In the genomic region with DNA sequence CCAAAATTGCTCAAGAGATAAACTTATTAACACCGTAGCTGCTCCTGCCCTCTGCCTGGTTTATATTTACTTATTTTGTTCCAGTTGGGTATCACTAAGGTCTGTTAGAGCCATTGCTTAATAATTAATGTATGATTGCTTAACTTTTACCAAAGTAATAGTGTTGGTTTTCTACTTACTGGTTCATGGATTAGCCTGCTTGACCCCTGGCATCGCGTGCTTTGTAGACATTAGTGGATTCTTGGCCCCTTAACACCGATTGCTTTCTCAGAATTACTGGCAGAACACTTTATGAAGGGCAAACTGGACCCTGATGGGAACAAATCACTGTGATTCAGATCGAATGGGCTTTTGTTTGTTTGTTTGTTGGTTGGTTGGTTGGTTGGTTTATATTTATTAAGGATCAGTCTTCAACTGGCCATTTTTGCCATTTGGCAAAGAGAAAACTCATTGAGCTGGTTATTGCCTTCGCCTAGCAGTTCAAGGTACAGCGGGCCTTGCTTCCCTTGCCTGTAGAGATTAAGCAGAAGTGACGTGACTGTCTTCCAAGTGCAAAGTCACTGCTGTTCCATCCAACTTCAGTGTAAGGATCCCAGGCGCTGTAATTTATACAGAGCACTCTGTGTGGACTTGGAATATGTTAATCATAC, we compare ENCODE assay signal across 7 mouse cellular contexts. TPM values are rescaled to one million over a fixed set of nuclear protein-coding genes. Genes with fewer than 3 reads are reported as not detected.
DNase-seq lines count a peak whose midpoint lies in the region; ATAC-seq and TF ChIP-seq lines count a peak whose summit lies in the region.

No protein-coding gene starts in this region.

- TF ChIP-seq RAD21 in CH12.LX (IDR thresholded peaks at IDR 0.05; ENCODE audit: low read depth, low read length), result no peak
- no peak for TF ChIP-seq RAD21 in MEL (IDR thresholded peaks at IDR 0.05; ENCODE audit: low read depth, low read length)

- H3K79me2 ChIP-seq in CH12.LX (replicated peaks; ENCODE audit: control insufficient read depth, extremely low read depth, insufficient read depth, poor library complexity, severe bottlenecking) (no peaks in the 10 kb centered on the region; the same call in 1 of the 2 replicates), MEL (ENCODE audit: control insufficient read depth, insufficient read depth, low read length, poor library complexity) (no peaks in the 10 kb centered on the region; the same call in none of the 2 replicates)

- peak overlapping the region; percentile 76 for H3K9ac ChIP-seq in CH12.LX (ENCODE audit: insufficient read depth, low read depth)
- H3K9ac ChIP-seq in MEL (ENCODE audit: control insufficient read depth, low read depth, low read length, poor library complexity, severe bottlenecking), result peak overlapping the region; percentile 70
- peak overlapping the region; percentile 63 for H3K9ac ChIP-seq in hindbrain, embryonic 15.5 days
- H3K9ac ChIP-seq in liver, embryonic 13.5 days, result peak overlapping the region; percentile 87

- H3K4me1 ChIP-seq in CH12.LX (ENCODE audit: control insufficient read depth in 1 of 2, insufficient read depth in 2 of 2) (peaks cover 3 to 33% of the 10 kb centered on the region in 2 experiments), MEL (ENCODE audit: control insufficient read depth in 1 of 2, insufficient read depth in 2 of 2, low read length in 2 of 2) (peaks cover 11 to 19% of the 10 kb centered on the region in 2 experiments; a peak in 3 of 4 replicates)
- H3K4me1 ChIP-seq in hindbrain, embryonic 15.5 days (replicated peaks), result peaks cover 18% of the 10 kb centered on the region
- peaks cover 25% of the 10 kb centered on the region for H3K4me1 ChIP-seq in liver, embryonic 13.5 days (replicated peaks)

- in situ Hi-C loops in CH12.LX (cut with MboI; ENCODE audit: low pct_ligation_motif_present, low pct_unique_long_range_greater_than_20kb, low sequenced_read_pairs), result no loop called here

- DNase-seq in CH12.LX (ENCODE audit: extremely low read depth), result no peak
- peak; percentile 53 for DNase-seq in MEL (ENCODE audit: low read depth, low spot score)
- no peak for DNase-seq in liver, embryonic 13.5 days
- no peak for DNase-seq in ovary, postnatal 36 days (ENCODE audit: low spot score)
- no peak for DNase-seq in embryo, embryonic 10 days (ENCODE audit: low spot score)
- no peak for DNase-seq in urinary bladder, postnatal 4 days (ENCODE audit: low spot score in 2 of 2)

- H3K4me3 ChIP-seq in CH12.LX (replicated peaks in 1 of 3; ENCODE audit: low read depth in 2 of 3, low read length in 2 of 3, poor library complexity in 1 of 3) (peak overlapping the region; percentile 64 to 82 (median 70)), MEL (ENCODE audit: control insufficient read depth in 1 of 2, insufficient read depth in 1 of 2, low read depth in 2 of 2, low read length in 2 of 2) (peak overlapping the region; percentile 61 to 88)
- H3K4me3 ChIP-seq in hindbrain, embryonic 15.5 days, result peak overlapping the region; percentile 66
- H3K4me3 ChIP-seq in liver, embryonic 13.5 days (replicated peaks), result peak overlapping the region; percentile 78

- TF ChIP-seq POLR2A in CH12.LX (IDR thresholded peaks at IDR 0.05; ENCODE audit: low read depth, low read length) (no peak), MEL (IDR thresholded peaks at IDR 0.05; ENCODE audit: control insufficient read depth in 1 of 2, insufficient read depth in 1 of 2, low read depth in 1 of 2, low read length in 2 of 2, poor library complexity in 1 of 2) (no peak)

- ATAC-seq in hindbrain, embryonic 15.5 days (ENCODE audit: low FRiP score, low read depth), result no peak
- ATAC-seq in liver, embryonic 13.5 days (ENCODE audit: low read depth), result no peak

- H3K27me3 ChIP-seq in CH12.LX (replicated peaks), result no peaks in the 10 kb centered on the region
- no peaks in the 10 kb centered on the region for H3K27me3 ChIP-seq in MEL (ENCODE audit: control insufficient read depth in 1 of 2, insufficient read depth in 2 of 2, low read length in 2 of 2)
- H3K27me3 ChIP-seq in hindbrain, embryonic 15.5 days, result no peaks in the 10 kb centered on the region
- H3K27me3 ChIP-seq in liver, embryonic 13.5 days, result no peaks in the 10 kb centered on the region

- TF ChIP-seq EP300 in CH12.LX (IDR thresholded peaks at IDR 0.05; ENCODE audit: low read length) (no peak), MEL (IDR thresholded peaks at IDR 0.05; ENCODE audit: low read depth in 1 of 2, low read length in 2 of 2) (no peak)

- no peak for TF ChIP-seq CTCF in CH12.LX (conservative IDR thresholded peaks at IDR 0.05 in 1 of 2, IDR thresholded peaks at IDR 0.05 in 1 of 2; ENCODE audit: low read depth in 2 of 2, low read length in 2 of 2)
- no peak for TF ChIP-seq CTCF in MEL (IDR thresholded peaks at IDR 0.05 in 2 of 3, conservative IDR thresholded peaks at IDR 0.05 in 1 of 3; ENCODE audit: control insufficient read depth in 1 of 3, insufficient read depth in 1 of 3, low read depth in 2 of 3, low read length in 3 of 3, poor library complexity in 1 of 3, severe bottlenecking in 1 of 3)

- H3K9me3 ChIP-seq in CH12.LX (replicated peaks; ENCODE audit: low read length) (peaks cover 2% of the 10 kb centered on the region), MEL (replicated peaks; ENCODE audit: insufficient read depth, low read length) (no peaks in the 10 kb centered on the region)
- H3K9me3 ChIP-seq in hindbrain, embryonic 15.5 days, result no peaks in the 10 kb centered on the region
- no peaks in the 10 kb centered on the region for H3K9me3 ChIP-seq in liver, embryonic 13.5 days (replicated peaks)

- H3K36me3 ChIP-seq in CH12.LX (replicated peaks in 1 of 2; ENCODE audit: control insufficient read depth in 1 of 2, insufficient read depth in 1 of 2, low read length in 1 of 2) (peaks cover 0 to 12% of the 10 kb centered on the region in 2 experiments), MEL (ENCODE audit: control insufficient read depth in 1 of 2, insufficient read depth in 2 of 2, low read length in 2 of 2) (peaks cover 0 to 11% of the 10 kb centered on the region in 2 experiments; a peak in 2 of 4 replicates)
- H3K36me3 ChIP-seq in hindbrain, embryonic 15.5 days, result no peaks in the 10 kb centered on the region
- H3K36me3 ChIP-seq in liver, embryonic 13.5 days, result no peaks in the 10 kb centered on the region; the same call in 1 of the 2 replicates

- no peak overlapping the region for H3K27ac ChIP-seq in CH12.LX (ENCODE audit: insufficient read depth, low read depth)
- H3K27ac ChIP-seq in MEL (ENCODE audit: control insufficient read depth, low read depth, low read length), result peak overlapping the region; percentile 73
- no peak overlapping the region; the same call in 1 of the 2 replicates for H3K27ac ChIP-seq in hindbrain, embryonic 15.5 days (replicated peaks)
- peak overlapping the region; percentile 88 for H3K27ac ChIP-seq in liver, embryonic 13.5 days

- dilution Hi-C loops in CH12.LX (cut with MboI; ENCODE audit: extremely low pct_ligation_motif_present, extremely low pct_unique_long_range_greater_than_20kb, low sequenced_read_pairs), result no loop called here

- WGBS in hindbrain, embryonic 15.5 days, result 74% methylated on average over 9 of the region's 9 CpGs
- WGBS in liver, embryonic 13.5 days (ENCODE audit: insufficient replicate concordance), result 57% methylated on average over 9 of the region's 9 CpGs

- peak overlapping the region; percentile 97 for H3K4me2 ChIP-seq in CH12.LX (ENCODE audit: insufficient read depth, low read depth, poor library complexity, severe bottlenecking)
- H3K4me2 ChIP-seq in hindbrain, embryonic 15.5 days, result peak overlapping the region; percentile 98
- peak overlapping the region; percentile 92 for H3K4me2 ChIP-seq in liver, embryonic 13.5 days

TF ChIP-seq in MEL, 35 proteins besides CTCF, POLR2A, EP300 and RAD21 (continues in another document):
- TF ChIP-seq POLR2AphosphoS2 (IDR thresholded peaks at IDR 0.05; ENCODE audit: low read length) (no peak; the same call in 1 of the 2 replicates), ETS1 (IDR thresholded peaks at IDR 0.05; ENCODE audit: low read depth, low read length) (no peak)

RNA-seq across cellular contexts. Expression of gene Hacl1, which starts 0.5 kb away (rescaled TPM):
- 14.3 and 20.2 TPM in 2 replicates for total RNA-seq in CH12.LX (2012; rRNA removed)
- 22.6 and 23.7 TPM in 2 replicates for total RNA-seq in CH12.LX (2014; rRNA removed)
- 13.6 and 13.7 TPM in 2 replicates for polyA plus RNA-seq in CH12.LX (2012; ENCODE audit: insufficient read length, low read depth)
- 7.7 and 9.2 TPM in 2 replicates for total RNA-seq in MEL (2012; rRNA removed)
- polyA plus RNA-seq in MEL (2012; ENCODE audit: insufficient read depth in 1 of 2, insufficient read length in 2 of 2, low read depth in 1 of 2, low replicate concordance in 2 of 2, missing spikeins in 1 of 2), result 10 to 100 TPM in 1 of 2 experiments, not detected in 1; 13.3 TPM
- 7.1 and 11.0 TPM in 2 replicates for polyA plus RNA-seq in hindbrain, embryonic 15.5 days (2015; fragmentation: Nextera tagmentation; extraction: Ambion mirVana)
- polyA plus RNA-seq in liver, embryonic 13.5 days (2015; fragmentation: Nextera tagmentation; extraction: Ambion mirVana), result 8.1 and 9.6 TPM in 2 replicates

RNA-seq across cellular contexts. Expression of gene Btd, which starts 0.8 kb away (rescaled TPM):
- total RNA-seq in CH12.LX (2012; rRNA removed) (14.1 and 16.2 TPM in 2 replicates), CH12.LX (2014; rRNA removed) (22.5 and 23.0 TPM in 2 replicates), MEL (2012; rRNA removed) (7.2 and 8.4 TPM in 2 replicates)
- polyA plus RNA-seq in CH12.LX (2012; ENCODE audit: insufficient read length, low read depth) (18.2 and 25.4 TPM in 2 replicates), MEL (2012; ENCODE audit: insufficient read depth in 1 of 2, insufficient read length in 2 of 2, low read depth in 1 of 2, low replicate concordance in 2 of 2, missing spikeins in 1 of 2) (10 to 100 TPM in 1 of 2 experiments, not detected in 1; 12.9 TPM)
- polyA plus RNA-seq in hindbrain, embryonic 15.5 days (2015; fragmentation: Nextera tagmentation; extraction: Ambion mirVana), result 18.9 and 19.1 TPM in 2 replicates
- polyA plus RNA-seq in liver, embryonic 13.5 days (2015; fragmentation: Nextera tagmentation; extraction: Ambion mirVana), result 8.9 TPM in 2 replicates

RNA-seq across cellular contexts. Expression of gene Gm49387, which starts 1.0 kb away (rescaled TPM):
- total RNA-seq in CH12.LX (2012; rRNA removed) (not detected in 2 replicates), CH12.LX (2014; rRNA removed) (not detected in 2 replicates), MEL (2012; rRNA removed) (not detected in 2 replicates)
- polyA plus RNA-seq in CH12.LX (2012; ENCODE audit: insufficient read length, low read depth) (0.71 TPM in 1 of 2 replicates, not detected in the other), MEL (2012; ENCODE audit: insufficient read depth in 1 of 2, insufficient read length in 2 of 2, low read depth in 1 of 2, low replicate concordance in 2 of 2, missing spikeins in 1 of 2) (under 1 TPM in 1 of 2 experiments, not detected in 1; 0.14 TPM)
- 0.90 TPM in 1 of 2 replicates, not detected in the other for polyA plus RNA-seq in hindbrain, embryonic 15.5 days (2015; fragmentation: Nextera tagmentation; extraction: Ambion mirVana)
- polyA plus RNA-seq in liver, embryonic 13.5 days (2015; fragmentation: Nextera tagmentation; extraction: Ambion mirVana), result 0.69 TPM in 1 of 2 replicates, not detected in the other

RNA-seq across cellular contexts. Expression of gene Colq, which starts 50.5 kb away (rescaled TPM):
- 2.5 and 4.2 TPM in 2 replicates for total RNA-seq in CH12.LX (2012; rRNA removed)
- total RNA-seq in CH12.LX (2014; rRNA removed), result 1.5 and 1.7 TPM in 2 replicates
- polyA plus RNA-seq in CH12.LX (2012; ENCODE audit: insufficient read length, low read depth), result 4.6 and 5.1 TPM in 2 replicates
- total RNA-seq in MEL (2012; rRNA removed), result not detected in 2 replicates
- not detected for polyA plus RNA-seq in MEL (2012; ENCODE audit: insufficient read depth in 1 of 2, insufficient read length in 2 of 2, low read depth in 1 of 2, low replicate concordance in 2 of 2, missing spikeins in 1 of 2)
- polyA plus RNA-seq in hindbrain, embryonic 15.5 days (2015; fragmentation: Nextera tagmentation; extraction: Ambion mirVana), result 0.33 and 0.49 TPM in 2 replicates
- 0.08 and 0.10 TPM in 2 replicates for polyA plus RNA-seq in liver, embryonic 13.5 days (2015; fragmentation: Nextera tagmentation; extraction: Ambion mirVana)

Comparison
In these comparisons a context has a peak if more than half of its experiments do, and no peak if none do; other contexts are left out.
1. H3K27ac ChIP-seq: peak in MEL (single experiment) and liver, embryonic 13.5 days (single experiment); none in CH12.LX (single experiment) and hindbrain, embryonic 15.5 days (single experiment).
2. Of the 35 proteins assayed by ChIP-seq in both MEL and CH12.LX: peak only in MEL: none; only in CH12.LX: CHD1; in both: none; in neither: 34.
3. Peak in every context shown above with its lines, with median percentiles within 50 percentile points of each other: H3K4me2 ChIP-seq, H3K4me3 ChIP-seq and H3K9ac ChIP-seq.